Mouse (Mus musculus) bone marrow, adult 2 months (tissue): ENCODE results near the gene Gck. TPM values are rescaled to one million over a fixed set of nuclear protein-coding genes. Genes with fewer than 3 reads are reported as not detected.

Experiments used
- H3K27ac ChIP-seq: fragments of 200-500 bp; 2 replicates; pipeline ENCODE4 v1.5.1; 2012; ENCODE audit warnings: low read depth, mild to moderate bottlenecking, control low read depth, inconsistent platforms, low read length; ENCODE audit not compliant: control insufficient read depth, poor library complexity, insufficient read depth
- H3K4me1 ChIP-seq: fragments of 200-500 bp; 2 replicates; pipeline ENCODE4 v1.6.1; 2011; ENCODE audit warnings: low read length; ENCODE audit not compliant: control insufficient read depth, insufficient read depth
- H3K4me3 ChIP-seq: fragments of 200-500 bp; replicated peaks from 2 replicates; pipeline ENCODE3; 2011; ENCODE audit warnings: mild to moderate bottlenecking, low read depth, low read length, control low read depth; ENCODE audit not compliant: control insufficient read depth
- CTCF ChIP-seq: fragments of 200-500 bp; IDR thresholded peaks from 2 replicates; pipeline ENCODE4 v1.5.1; 2011; ENCODE audit warnings: low read length, control low read depth; ENCODE audit not compliant: control insufficient read depth, insufficient read depth
- POLR2A ChIP-seq: fragments of 200-500 bp; IDR thresholded peaks from 2 replicates; pipeline ENCODE4 v1.6.1; 2011; ENCODE audit warnings: low read depth, mild to moderate bottlenecking, control low read depth, low read length, borderline replicate concordance; ENCODE audit not compliant: control insufficient read depth
- WGBS: fragments of 180-500 bp; shearing (Covaris S2); methylation state at CpG from one replicate; pipeline ENCODE4 v1.1.7; 2018; 5-methylcytosine and 5-hydroxymethylcytosine counted together
- polyA plus RNA-seq: library from polyadenylated mRNA; stranded (reverse); fragments of >200 nt; gene quantifications from 2 replicates; pipeline ENCODE4 v1.2.4, GENCODE M21; 2011; ENCODE audit warnings: low replicate concordance; ENCODE audit not compliant: missing spikeins, insufficient read depth, insufficient read length

Gene Gck
- 2.8 and 3.7 TPM in 2 replicates for polyA plus RNA-seq

- Histone ChIP-seq H3K27ac (peak within 1 kb of the TSS; percentile 9; the same call in 1 of the 2 replicates), H3K4me1 (peaks cover 3% of the 10 kb centered on the region; the same call in 1 of the 2 replicates), H3K4me3 (no peak within 1 kb of the TSS)
- no peak for TF ChIP-seq CTCF
- TF ChIP-seq POLR2A, result no peak
- WGBS, result 7% methylated on average over 8 of the region's 8 CpGs
These were observed at the start of gene Gck for GRCm38 (mm10) chr11:5949586-5950352. Gene Gck, minus strand, starts transcription at chr11:5950081.

DNA sequence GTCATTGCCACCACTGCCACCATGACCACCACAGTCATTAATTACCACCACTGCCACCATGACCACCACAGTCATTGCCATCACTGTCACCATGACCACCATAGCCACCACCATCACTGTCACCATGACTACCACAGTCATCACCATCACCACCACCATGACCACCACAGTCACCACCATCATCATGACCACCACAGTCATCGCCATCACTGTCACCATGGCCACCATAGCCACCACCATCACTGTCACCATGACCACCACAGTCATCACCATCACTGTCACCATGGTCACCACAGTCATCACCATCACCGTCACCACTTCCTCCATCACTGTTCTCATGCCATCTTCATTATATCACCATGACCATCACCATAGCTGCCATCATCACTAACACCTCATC, 48.6 kb upstream of the Gck start:
- WGBS, result 75% methylated on average over 2 of the region's 2 CpGs
- no peak overlapping the region for H3K27ac ChIP-seq
- peaks cover 9% of the 10 kb centered on the region for H3K4me1 ChIP-seq
- H3K4me3 ChIP-seq, result no peak overlapping the region
- TF ChIP-seq CTCF (no peak), POLR2A (no peak)

GRCm38 (mm10) chr11:5995989-5996388, 46.1 kb upstream of the Gck start:
- Histone ChIP-seq H3K27ac (no peak overlapping the region), H3K4me3 (no peak overlapping the region), H3K4me1 (peaks cover 8% of the 10 kb centered on the region)
- WGBS, result 15% methylated on average over 8 of the region's 8 CpGs
- TF ChIP-seq CTCF (peak; percentile 93), POLR2A (no peak)

GRCm38 (mm10) chr11:5994880-5995279, 45.0 kb upstream of the Gck start:
- TF ChIP-seq CTCF (no peak), POLR2A (no peak)
- Histone ChIP-seq H3K4me3 (no peak overlapping the region), H3K27ac (no peak overlapping the region), H3K4me1 (peaks cover 3% of the 10 kb centered on the region; the same call in 1 of the 2 replicates)
- 89% methylated on average over 3 of the region's 3 CpGs for WGBS

- H3K4me1 ChIP-seq, result no peaks in the 10 kb centered on the region; the same call in 1 of the 2 replicates
- 93% methylated on average over 5 of the region's 5 CpGs for WGBS
- TF ChIP-seq POLR2A (no peak), CTCF (no peak)
- H3K27ac ChIP-seq, result no peak overlapping the region
- no peak overlapping the region for H3K4me3 ChIP-seq
These were observed 44.3 kb upstream of the Gck start for GRCm38 (mm10) chr11:5994212-5994611.

DNA sequence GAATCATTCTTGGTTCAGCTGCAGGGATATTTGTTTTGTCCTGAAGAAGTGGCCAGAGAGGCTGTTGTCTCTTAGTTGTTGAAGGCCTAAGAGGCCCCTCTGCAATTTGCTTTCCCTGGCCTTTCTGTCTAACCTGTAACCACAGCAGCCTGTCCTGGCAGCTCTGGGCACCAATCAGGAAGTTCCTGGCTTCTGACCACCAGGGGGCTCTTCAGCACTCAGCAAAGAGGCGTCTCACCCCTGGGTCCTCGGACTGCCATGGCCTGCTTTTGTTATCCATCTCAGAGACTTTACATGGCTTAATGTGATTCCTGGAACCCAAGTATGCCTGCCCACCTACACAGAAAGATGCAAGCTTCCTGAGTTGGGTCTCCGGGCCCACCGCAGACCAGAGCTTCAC, 41.0 kb upstream of the Gck start:
- TF ChIP-seq POLR2A (no peak), CTCF (peak; percentile 72)
- no peaks in the 10 kb centered on the region for H3K4me1 ChIP-seq
- H3K27ac ChIP-seq, result no peak overlapping the region
- H3K4me3 ChIP-seq, result no peak overlapping the region
- WGBS, result 43% methylated on average over 4 of the region's 4 CpGs

- no peak overlapping the region for H3K27ac ChIP-seq
- no peak overlapping the region for H3K4me3 ChIP-seq
- H3K4me1 ChIP-seq, result no peaks in the 10 kb centered on the region
- 89% methylated on average over 16 of the region's 16 CpGs for WGBS
- TF ChIP-seq POLR2A (no peak), CTCF (no peak)
These were observed 40.2 kb upstream of the Gck start for GRCm38 (mm10) chr11:5989954-5990593.

GRCm38 (mm10) chr11:5988126-5988525, 38.2 kb upstream of the Gck start:
- 73% methylated on average over 10 of the region's 10 CpGs for WGBS
- no peak overlapping the region for H3K27ac ChIP-seq

More at GRCm38 (mm10) chr11:5988126-5988525, 38.2 kb upstream of the Gck start:
- H3K4me3 ChIP-seq, result no peak overlapping the region
- H3K4me1 ChIP-seq, result no peaks in the 10 kb centered on the region
- TF ChIP-seq CTCF (no peak), POLR2A (no peak)
